Mouse (Mus musculus): ENCODE data around the gene Jph2.

DNA sequence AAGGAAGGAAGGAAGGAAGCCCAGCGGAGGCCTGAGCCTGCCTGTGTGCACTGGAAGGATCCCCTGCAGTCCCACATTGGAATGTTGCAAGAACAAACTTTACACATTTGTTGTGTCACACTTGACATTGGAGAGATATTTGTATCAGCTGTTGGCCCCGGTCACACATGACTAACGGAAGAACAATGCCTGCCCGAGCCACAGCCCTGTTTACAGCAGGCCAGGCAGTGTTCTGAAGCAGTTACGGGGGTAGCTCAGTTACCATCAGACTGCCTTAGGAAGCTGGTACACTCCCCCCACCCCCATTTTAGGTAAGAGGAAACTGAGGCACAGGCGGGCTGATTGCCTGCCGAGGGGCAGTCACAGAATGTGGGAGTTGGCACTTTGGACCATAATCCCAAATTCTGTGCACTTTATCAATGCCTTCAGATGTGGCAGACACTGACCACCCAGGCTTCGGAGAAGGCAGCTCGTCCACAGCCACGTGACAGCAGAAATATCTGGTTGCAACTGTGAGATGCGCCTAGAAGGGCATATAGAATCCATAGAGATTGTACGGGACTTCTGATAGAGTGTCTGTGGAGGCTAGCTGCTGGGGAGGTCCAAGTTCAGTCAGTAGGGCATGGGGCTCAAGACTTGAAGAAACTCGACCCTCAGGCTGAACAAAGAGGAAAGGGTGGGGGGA lies 52.7 kb downstream of the Jph2 start:
- no peak for TF ChIP-seq GATA1 (IDR thresholded peaks at IDR 0.05; ENCODE audit: borderline replicate concordance, low read length)
- no peak for TF ChIP-seq FLI1 (IDR thresholded peaks at IDR 0.05; ENCODE audit: low read length)

All from megakaryocyte, embryonic 14.5 days (primary cell).